Mouse (Mus musculus) cerebellum, adult 11-12 months (tissue): Measurements from ENCODE around the gene Olfr1293-ps.

Source experiments
- DNase-seq: peaks from one replicate; pipeline ENCODE4 v3.0.0; 2022

Gene Olfr1293-ps

GRCm38 (mm10) chr2:111524903-111525302, at the start of gene Olfr1293-ps:
Gene Olfr1293-ps, plus strand, starts transcription at chr2:111525203.
- DNase-seq, result no peak

GRCm38 (mm10) chr2:111480519-111480918, 44.5 kb upstream of the Olfr1293-ps start, which contains the start of gene Olfr1289:
Gene Olfr1289, plus strand, starts transcription at chr2:111480819.
- no peak for DNase-seq

- DNase-seq, result no peak
Observed at GRCm38 (mm10) chr2:111493729-111494128, 31.3 kb upstream of the Olfr1293-ps start, which contains the start of gene Olfr1290. Gene Olfr1290, minus strand, starts transcription at chr2:111493829.

DNA sequence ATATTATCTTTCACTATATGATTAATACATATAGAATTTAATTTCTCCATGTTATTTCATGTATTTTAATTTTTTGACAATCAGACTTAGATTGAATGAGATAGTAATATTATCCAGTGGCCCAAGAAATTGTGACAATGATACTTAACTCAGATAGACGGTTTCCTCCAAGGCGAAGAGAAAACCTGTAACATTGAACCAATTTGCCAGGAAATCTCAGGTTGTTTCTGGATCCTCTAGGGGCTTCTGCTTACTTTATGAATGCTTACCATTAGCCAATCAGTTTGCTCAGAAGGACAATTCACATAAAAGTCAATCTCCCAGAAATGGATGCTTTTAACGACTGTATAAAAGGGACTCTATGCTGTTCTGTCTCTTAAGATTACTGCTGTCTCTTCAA, 28.1 kb upstream of the Olfr1293-ps start, which contains the start of gene Olfr1291-ps1:
TSS of gene Olfr1291-ps1 (plus strand) at position 301 of the 400 bp plus-strand sequence.
- no peak for DNase-seq

- no peak for DNase-seq
Observed at GRCm38 (mm10) chr2:111517451-111517850, 7.6 kb upstream of the Olfr1293-ps start.

DNA sequence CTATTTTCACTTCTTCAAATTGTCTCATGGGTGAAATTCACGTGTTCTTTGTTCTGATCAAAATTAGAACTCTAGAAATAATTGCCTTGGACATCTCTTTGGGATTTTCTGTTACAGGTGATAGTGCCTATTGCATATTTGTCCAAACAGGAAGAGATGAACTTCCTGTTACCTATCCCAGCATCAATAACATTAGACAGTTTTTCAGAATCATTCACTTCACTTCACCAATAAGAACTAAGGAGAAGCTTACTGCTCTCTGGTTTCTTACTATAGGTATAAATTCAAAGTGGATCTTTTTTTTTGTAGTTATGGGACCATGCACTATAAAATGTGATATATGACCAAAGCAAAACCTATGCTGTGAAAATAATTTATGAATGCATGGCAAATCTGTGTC, 15.2 kb downstream of the Olfr1293-ps start, which contains the start of gene Olfr1294:
TSS of gene Olfr1294 (minus strand) at position 101 of the 400 bp plus-strand sequence.
- DNase-seq, result no peak

- DNase-seq, result no peak
Observed at GRCm38 (mm10) chr2:111569581-111569980, 44.6 kb downstream of the Olfr1293-ps start, which contains the start of gene Olfr1295. Gene Olfr1295, minus strand, starts transcription at chr2:111569681.
